Mouse (Mus musculus): ENCODE measurements around the gene Podn. TPM values are rescaled to one million over a fixed set of nuclear protein-coding genes. Genes with fewer than 3 reads are reported as not detected.
"Not testable (repeated sequence)": the region's sequence is repeated elsewhere in the genome, so short reads cannot be mapped to it uniquely, and the experiment has no call there.

The Podn gene
- 0.69 and 0.83 TPM in 2 replicates for polyA plus RNA-seq (2015; fragmentation: Nextera tagmentation; extraction: Ambion mirVana)

GRCm38 (mm10) chr4:108096345-108096744, at the start of gene Podn:
Gene Podn, minus strand, starts transcription at chr4:108096445.
- no peak for ATAC-seq (ENCODE audit: low FRiP score, low read depth)
- Histone ChIP-seq H3K36me3 (0 out of 2 replicates have a peak, but pooled peaks cover 11% of the 10 kb centered on the region), H3K27ac (replicated peaks) (no peak within 1 kb of the TSS), H3K27me3 (no peaks in the 10 kb centered on the region), H3K4me2 (no peak within 1 kb of the TSS), H3K4me1 (replicated peaks) (no peaks in the 10 kb centered on the region), H3K9me3 (no peaks in the 10 kb centered on the region), H3K9ac (no peak within 1 kb of the TSS), H3K4me3 (no peak within 1 kb of the TSS)
- 89% methylated on average over 4 of the region's 4 CpGs for WGBS

DNA sequence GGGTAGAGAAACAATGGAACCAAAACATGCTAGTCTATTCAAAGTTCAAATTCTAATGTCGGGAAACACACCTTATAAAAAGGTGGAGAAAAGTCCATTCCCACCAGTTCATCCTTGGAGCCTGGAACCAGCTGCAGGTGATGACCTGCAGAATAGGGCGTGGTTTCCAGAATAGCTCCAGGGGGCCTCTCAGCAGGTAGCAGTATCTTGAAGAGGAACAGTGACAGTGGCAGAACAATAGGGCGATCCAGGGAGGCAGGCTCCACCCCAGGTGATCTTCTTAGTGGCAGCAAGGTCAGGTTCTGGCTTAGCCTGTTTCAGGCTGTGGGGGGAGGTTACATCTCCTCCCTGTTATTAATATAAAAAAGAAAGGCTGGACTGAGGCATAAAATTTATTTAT, 49.3 kb upstream of the Podn start:
- WGBS, result 41% methylated on average over 3 of the region's 3 CpGs
- H3K9ac ChIP-seq; H3K4me2 ChIP-seq; H3K9me3 ChIP-seq; H3K4me1 ChIP-seq (replicated peaks); ATAC-seq (ENCODE audit: low FRiP score, low read depth); H3K4me3 ChIP-seq; H3K27me3 ChIP-seq; H3K27ac ChIP-seq (replicated peaks); H3K36me3 ChIP-seq: not testable (repeated sequence)

- Histone ChIP-seq H3K4me2 (no peak within 1 kb of the TSS), H3K27ac (replicated peaks) (no peak within 1 kb of the TSS), H3K4me1 (replicated peaks) (no peaks in the 10 kb centered on the region), H3K36me3 (no peaks in the 10 kb centered on the region), H3K4me3 (no peak within 1 kb of the TSS), H3K27me3 (no peaks in the 10 kb centered on the region), H3K9me3 (no peaks in the 10 kb centered on the region), H3K9ac (no peak within 1 kb of the TSS)
- ATAC-seq (ENCODE audit: low FRiP score, low read depth), result no peak
- WGBS, result 86% methylated on average over 1 of the region's 1 CpGs
Observed at GRCm38 (mm10) chr4:108144880-108145279, 48.6 kb upstream of the Podn start, which contains the start of gene Scp2. Gene Scp2, minus strand, starts transcription at chr4:108144998.

DNA sequence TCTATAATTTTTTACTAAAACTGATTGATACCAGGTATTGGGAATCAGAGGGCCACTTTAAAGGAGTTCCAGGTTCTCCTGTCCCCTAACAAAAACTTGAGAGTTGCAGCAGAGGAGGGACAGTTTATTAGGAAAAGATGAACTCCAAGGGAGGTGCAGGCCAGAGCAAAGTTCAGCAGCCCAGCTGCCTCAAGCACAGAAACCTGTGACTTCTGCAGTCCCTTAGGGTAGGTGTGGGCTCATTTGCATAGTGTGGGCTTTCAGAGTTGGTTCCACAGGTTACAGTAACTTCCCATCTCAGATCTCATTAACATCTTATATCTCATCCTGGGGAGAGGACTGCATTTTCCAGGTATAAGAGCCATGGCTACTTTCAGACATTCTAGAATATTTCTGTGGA, 47.5 kb upstream of the Podn start:
- Histone ChIP-seq H3K9ac (no peak overlapping the region), H3K9me3 (no peaks in the 10 kb centered on the region), H3K27me3 (no peaks in the 10 kb centered on the region), H3K4me2 (no peak overlapping the region), H3K4me1 (replicated peaks) (no peaks in the 10 kb centered on the region), H3K36me3 (no peaks in the 10 kb centered on the region), H3K27ac (replicated peaks) (no peak overlapping the region), H3K4me3 (no peak overlapping the region)
- no peak for ATAC-seq (ENCODE audit: low FRiP score, low read depth)

- H3K4me2 ChIP-seq; H3K36me3 ChIP-seq; H3K27me3 ChIP-seq; ATAC-seq (ENCODE audit: low FRiP score, low read depth); H3K9ac ChIP-seq; H3K9me3 ChIP-seq; H3K4me3 ChIP-seq; H3K27ac ChIP-seq (replicated peaks); H3K4me1 ChIP-seq (replicated peaks): not testable (repeated sequence)
- 90% methylated on average over 2 of the region's 2 CpGs for WGBS
Observed at GRCm38 (mm10) chr4:108143178-108143577, 46.9 kb upstream of the Podn start.

- H3K27me3 ChIP-seq, result no peaks in the 10 kb centered on the region
- ATAC-seq (ENCODE audit: low FRiP score, low read depth), result no peak
- H3K36me3 ChIP-seq, result no peaks in the 10 kb centered on the region
- H3K27ac ChIP-seq (replicated peaks), result no peak overlapping the region
- no peak overlapping the region for H3K4me2 ChIP-seq
- H3K9ac ChIP-seq, result no peak overlapping the region
- H3K9me3 ChIP-seq, result no peaks in the 10 kb centered on the region
- 89% methylated on average over 5 of the region's 5 CpGs for WGBS
- H3K4me1 ChIP-seq (replicated peaks), result no peaks in the 10 kb centered on the region
- no peak overlapping the region for H3K4me3 ChIP-seq
Observed at GRCm38 (mm10) chr4:108136938-108137337, 40.7 kb upstream of the Podn start.

DNA sequence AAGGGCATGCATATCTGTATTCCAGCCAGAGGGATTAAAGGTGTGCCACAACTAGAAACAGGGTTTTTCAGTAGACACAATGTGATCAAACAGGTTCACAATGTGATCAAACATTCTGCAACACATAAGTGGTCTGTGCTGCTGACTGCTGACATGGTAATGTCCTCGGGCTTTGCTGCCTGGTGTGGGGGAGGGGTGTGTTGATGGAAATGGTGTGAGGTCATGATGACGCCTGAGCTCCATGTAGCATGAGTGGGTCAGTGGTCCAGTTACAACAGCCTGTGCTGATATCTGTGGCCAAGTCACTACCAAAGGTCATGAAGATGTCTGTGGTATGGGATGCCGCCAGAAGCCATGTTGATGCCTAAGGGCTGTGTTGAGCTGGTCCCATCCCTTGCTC, 34.2 kb upstream of the Podn start:
- Histone ChIP-seq H3K9me3 (no peaks in the 10 kb centered on the region), H3K27ac (replicated peaks) (no peak overlapping the region), H3K27me3 (no peaks in the 10 kb centered on the region), H3K36me3 (no peaks in the 10 kb centered on the region), H3K4me1 (replicated peaks) (no peaks in the 10 kb centered on the region), H3K9ac (no peak overlapping the region), H3K4me3 (no peak overlapping the region), H3K4me2 (no peak overlapping the region)
- ATAC-seq (ENCODE audit: low FRiP score, low read depth), result no peak
- 94% methylated on average over 3 of the region's 3 CpGs for WGBS

GRCm38 (mm10) chr4:108128339-108128738, 32.1 kb upstream of the Podn start:
- no peak overlapping the region for H3K4me3 ChIP-seq
- no peaks in the 10 kb centered on the region for H3K4me1 ChIP-seq (replicated peaks)
- H3K9ac ChIP-seq, result no peak overlapping the region
- 97% methylated on average over 2 of the region's 2 CpGs for WGBS
- H3K36me3 ChIP-seq, result no peaks in the 10 kb centered on the region
- no peaks in the 10 kb centered on the region for H3K27me3 ChIP-seq
- no peak overlapping the region for H3K4me2 ChIP-seq
- ATAC-seq (ENCODE audit: low FRiP score, low read depth), result no peak
- H3K9me3 ChIP-seq, result no peaks in the 10 kb centered on the region
- H3K27ac ChIP-seq (replicated peaks), result no peak overlapping the region

- WGBS, result 92% methylated on average over 5 of the region's 5 CpGs
- Histone ChIP-seq H3K9me3 (no peaks in the 10 kb centered on the region), H3K4me3 (no peak overlapping the region), H3K27ac (replicated peaks) (no peak overlapping the region), H3K4me2 (no peak overlapping the region), H3K9ac (no peak overlapping the region), H3K36me3 (no peaks in the 10 kb centered on the region), H3K27me3 (no peaks in the 10 kb centered on the region), H3K4me1 (replicated peaks) (no peaks in the 10 kb centered on the region)
- ATAC-seq (ENCODE audit: low FRiP score, low read depth), result no peak
Observed at GRCm38 (mm10) chr4:108127516-108127915, 31.3 kb upstream of the Podn start.

- ATAC-seq (ENCODE audit: low FRiP score, low read depth), result no peak
- 89% methylated on average over 4 of the region's 4 CpGs for WGBS
- Histone ChIP-seq H3K4me1 (replicated peaks) (no peaks in the 10 kb centered on the region), H3K27me3 (no peaks in the 10 kb centered on the region), H3K9me3 (no peaks in the 10 kb centered on the region), H3K9ac (no peak overlapping the region), H3K27ac (replicated peaks) (no peak overlapping the region), H3K36me3 (no peaks in the 10 kb centered on the region), H3K4me3 (no peak overlapping the region), H3K4me2 (no peak overlapping the region)
Observed at GRCm38 (mm10) chr4:108126260-108126659, 30.0 kb upstream of the Podn start.

DNA sequence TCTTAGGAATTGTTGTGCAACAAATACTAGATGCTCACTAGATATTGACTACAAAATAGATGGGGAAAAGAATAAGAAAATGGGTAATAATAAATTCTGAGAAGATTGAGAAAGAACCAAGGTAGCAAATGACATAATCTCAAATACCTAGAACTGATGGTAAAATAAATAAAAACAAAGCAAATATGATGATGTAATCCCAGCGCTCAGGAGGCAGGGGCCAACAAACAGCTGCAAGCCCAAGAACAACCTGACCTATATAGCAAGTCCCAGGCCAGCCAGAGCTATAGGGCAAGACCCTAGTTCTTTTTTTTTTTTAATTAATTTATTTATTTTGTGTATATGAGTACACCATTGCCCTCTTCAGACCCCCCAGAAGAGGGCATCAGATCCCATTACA, 27.9 kb upstream of the Podn start:
- Histone ChIP-seq H3K27ac (replicated peaks) (no peak overlapping the region), H3K27me3 (no peaks in the 10 kb centered on the region), H3K36me3 (no peaks in the 10 kb centered on the region), H3K9me3 (no peaks in the 10 kb centered on the region), H3K9ac (no peak overlapping the region), H3K4me2 (no peak overlapping the region), H3K4me1 (replicated peaks) (no peaks in the 10 kb centered on the region), H3K4me3 (no peak overlapping the region)
- WGBS, result 96% methylated on average over 1 of the region's 1 CpGs
- ATAC-seq (ENCODE audit: low FRiP score, low read depth), result no peak

- Histone ChIP-seq H3K4me3 (peak overlapping the region; percentile 45), H3K9me3 (no peaks in the 10 kb centered on the region), H3K36me3 (no peaks in the 10 kb centered on the region), H3K4me2 (peak overlapping the region; percentile 58), H3K27ac (replicated peaks) (peak overlapping the region; percentile 52), H3K27me3 (no peaks in the 10 kb centered on the region), H3K9ac (peak overlapping the region; percentile 41), H3K4me1 (replicated peaks) (0 out of 2 replicates have a peak, but pooled peaks cover 4% of the 10 kb centered on the region)
- 12% methylated on average over 45 of the region's 45 CpGs for WGBS
- ATAC-seq (ENCODE audit: low FRiP score, low read depth), result peak; percentile 93
Observed at GRCm38 (mm10) chr4:108117924-108118876, 22.0 kb upstream of the Podn start.

Measured in hindbrain, embryonic 15.5 days (tissue).